Mouse (Mus musculus) bone marrow, adult 2 months (tissue): ENCODE data around the gene Kcnk13.

Source experiments
- CTCF ChIP-seq: fragments of 200-500 bp; IDR thresholded peaks from 2 replicates; pipeline ENCODE4 v1.5.1; 2011; ENCODE audit warnings: low read length, control low read depth; ENCODE audit not compliant: control insufficient read depth, insufficient read depth
- POLR2A ChIP-seq: fragments of 200-500 bp; IDR thresholded peaks from 2 replicates; pipeline ENCODE4 v1.6.1; 2011; ENCODE audit warnings: low read depth, mild to moderate bottlenecking, control low read depth, low read length, borderline replicate concordance; ENCODE audit not compliant: control insufficient read depth

DNA sequence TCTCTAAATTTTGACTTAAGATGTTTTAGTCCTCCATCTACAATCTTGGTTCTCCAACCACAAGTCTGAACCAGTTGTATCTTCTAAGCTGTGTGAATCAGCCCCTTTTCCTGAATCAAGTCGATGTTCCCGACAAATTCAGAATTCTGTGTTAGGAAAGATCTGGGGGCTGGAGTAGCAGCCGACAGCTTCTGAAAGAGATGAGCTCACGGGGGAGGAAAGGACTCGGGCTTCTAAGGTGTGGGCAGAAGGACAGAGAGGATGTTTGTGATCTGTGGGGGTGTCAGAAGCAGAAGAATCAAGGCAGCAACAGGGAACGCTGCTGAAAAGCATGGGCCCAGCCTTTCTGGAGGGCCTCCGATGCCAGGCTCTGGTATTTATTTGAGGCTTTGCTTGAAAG is 36.0 kb upstream of the Kcnk13 start:
- TF ChIP-seq CTCF: no peak
- TF ChIP-seq POLR2A: no peak
